Mouse (Mus musculus) heart, adult 8-10 months (tissue): ENCODE data around the gene Loxl4. TPM values are rescaled to one million over a fixed set of nuclear protein-coding genes. Genes with fewer than 3 reads are reported as not detected.

ENCODE experiments used
- DNase-seq: peaks from one replicate; pipeline ENCODE4 v3.0.0; 2022; ENCODE audit warnings: low spot score
- total RNA-seq, 4 experiments: library from RNA; stranded (reverse); gene quantifications; 2 replicates each; pipeline ENCODE4 v1.2.4; 2022

Gene Loxl4
- total RNA-seq, 4 experiments from 2014 or later: 0.60 to 1.1 (median 0.81) TPM

GRCm38 (mm10) chr19:42566283-42567019 lies 46.2 kb downstream of the Loxl4 start:
- DNase-seq: peak; percentile 36

GRCm38 (mm10) chr19:42563726-42564270 lies 48.8 kb downstream of the Loxl4 start:
- no peak for DNase-seq

DNA sequence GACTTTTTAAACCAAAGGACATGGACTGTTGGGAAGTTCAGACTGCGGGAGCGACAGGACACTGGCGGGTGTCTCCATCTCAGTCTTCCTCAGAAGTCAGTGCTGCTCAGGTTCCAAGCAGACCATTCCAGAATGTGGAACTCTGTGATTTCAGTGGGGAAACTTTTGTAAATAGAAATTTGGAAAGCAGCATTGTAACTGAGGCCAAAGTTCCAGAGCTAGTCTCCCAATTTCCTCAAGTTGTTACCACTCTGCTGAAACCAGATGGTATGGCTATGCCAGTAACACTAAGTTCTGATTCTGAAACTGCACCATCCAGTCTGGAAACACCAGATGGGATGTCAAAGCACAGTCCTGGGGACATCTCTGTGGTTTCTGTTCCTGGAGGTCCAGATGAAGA lies 49.6 kb downstream of the Loxl4 start:
- no peak for DNase-seq

DNA sequence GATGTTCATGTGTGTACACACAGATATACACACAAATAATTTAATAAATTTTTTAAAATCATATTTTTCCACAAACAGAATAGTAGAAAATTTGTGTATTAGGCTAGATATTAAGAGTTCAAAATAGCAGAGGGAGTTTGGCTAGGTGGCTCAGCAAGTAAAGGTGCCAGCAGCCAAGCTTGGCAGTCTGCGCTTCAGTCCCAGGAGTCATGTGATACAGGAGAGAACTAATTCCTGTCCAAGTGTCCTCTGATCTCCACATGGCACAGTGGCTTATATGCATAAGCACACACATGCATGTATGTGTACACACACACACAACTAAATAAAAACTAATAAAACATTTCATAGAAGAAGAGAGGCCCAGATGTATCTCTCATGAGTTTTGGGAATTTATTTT lies 50.6 kb downstream of the Loxl4 start:
- DNase-seq: peak; percentile 26

DNA sequence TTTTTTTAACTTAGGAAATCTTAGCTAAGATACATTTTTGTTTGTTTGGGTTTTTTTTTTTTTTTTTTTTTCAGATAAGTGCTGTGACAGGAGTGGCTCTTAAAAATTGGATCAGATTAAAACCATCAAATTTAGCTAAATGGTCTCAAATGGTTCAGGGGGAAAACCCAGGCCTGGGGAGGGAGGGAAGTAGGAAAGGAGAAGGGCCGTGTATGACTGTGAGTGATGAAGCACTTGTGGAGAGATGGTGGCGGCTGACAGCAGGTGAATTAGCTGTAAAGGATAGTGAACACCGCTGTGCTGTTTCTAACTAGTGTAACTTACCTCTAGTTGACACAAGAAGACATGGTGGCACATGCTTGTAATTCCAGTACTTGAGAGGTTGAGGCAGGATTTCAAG lies 53.9 kb downstream of the Loxl4 start:
- DNase-seq: no peak

Other genes with a start within 250 kb of the Loxl4 start
- gene Crtac1, start 181.0 kb downstream of the Loxl4 start, total RNA-seq: under 1 TPM in 2 of 4 experiments, not detected in 2; 0.09 to 0.60 TPM
- gene R3hcc1l, start 94.1 kb downstream of the Loxl4 start, total RNA-seq: 10 to 100 TPM; 24.6 to 29.5 (median 26.5) TPM
- gene Pyroxd2, start 140.0 kb upstream of the Loxl4 start, total RNA-seq: 1 to 10 TPM; 3.8 to 5.8 (median 4.5) TPM
- gene Hps1, start 167.2 kb upstream of the Loxl4 start, total RNA-seq: 1 to 10 TPM; 1.1 to 2.7 (median 1.7) TPM